Mouse (Mus musculus) urinary bladder, postnatal 25 days (tissue): ENCODE measurements around the gene Sgms2.
A peak's percentile ranks its signal among the peaks of the same experiment; 100 is the strongest.

ENCODE experiments used
- DNase-seq: peaks from one replicate; pipeline ENCODE4 v3.0.0; 2022; ENCODE audit warnings: low spot score

The Sgms2 gene

GRCm38 (mm10) chr3:131306255-131306654 lies 185.0 kb downstream of the Sgms2 start:
- no peak for DNase-seq

GRCm38 (mm10) chr3:131303320-131303714 lies 187.9 kb downstream of the Sgms2 start:
- DNase-seq = no peak

- peak; percentile 70 for DNase-seq
These were observed 188.5 kb downstream of the Sgms2 start, which contains the start of gene Cyp2u1 for GRCm38 (mm10) chr3:131302452-131303319. Gene Cyp2u1 (minus strand): TSS chr3:131303227.

- no peak for DNase-seq
These were observed 191.3 kb downstream of the Sgms2 start for GRCm38 (mm10) chr3:131299908-131300307.

- DNase-seq = no peak
These were observed 192.1 kb downstream of the Sgms2 start for GRCm38 (mm10) chr3:131299078-131299477.

- no peak for DNase-seq
These were observed 194.3 kb downstream of the Sgms2 start for GRCm38 (mm10) chr3:131296893-131297292.

GRCm38 (mm10) chr3:131295513-131296200 lies 195.6 kb downstream of the Sgms2 start:
- no peak for DNase-seq

- no peak for DNase-seq
These were observed 196.7 kb downstream of the Sgms2 start for GRCm38 (mm10) chr3:131294503-131294902.

- DNase-seq = no peak
These were observed 198.3 kb downstream of the Sgms2 start for GRCm38 (mm10) chr3:131292959-131293358.

GRCm38 (mm10) chr3:131292349-131292748 lies 198.9 kb downstream of the Sgms2 start:
- DNase-seq = no peak

- DNase-seq = no peak
These were observed 199.3 kb downstream of the Sgms2 start for GRCm38 (mm10) chr3:131291890-131292289.

- no peak for DNase-seq
These were observed 217.1 kb downstream of the Sgms2 start for GRCm38 (mm10) chr3:131274151-131274550.

GRCm38 (mm10) chr3:131272374-131273100 lies 218.7 kb downstream of the Sgms2 start:
- no peak for DNase-seq

GRCm38 (mm10) chr3:131271559-131272373 lies 219.4 kb downstream of the Sgms2 start, which contains the start of gene Hadh:
Gene Hadh (minus strand): TSS chr3:131272101.
- peak; percentile 77 for DNase-seq

GRCm38 (mm10) chr3:131271157-131271556 lies 220.1 kb downstream of the Sgms2 start:
- DNase-seq = peak; percentile 36

- no peak for DNase-seq
These were observed 220.8 kb downstream of the Sgms2 start for GRCm38 (mm10) chr3:131270381-131270780.
